Mouse (Mus musculus): ENCODE results near the gene Gm1140.
"Not testable (repeated sequence)": the region's sequence is repeated elsewhere in the genome, so short reads cannot be mapped to it uniquely, and the experiment has no call there.

The Gm1140 gene

GRCm38 (mm10) chrX:67693462-67693861 is at the start of gene Gm1140:
Gene Gm1140, minus strand, starts transcription at chrX:67693562.
- DNase-seq, result not testable (repeated sequence)

GRCm38 (mm10) chrX:67695398-67695797 is 2.0 kb upstream of the Gm1140 start, which contains the start of gene Gm14692:
Gene Gm14692, plus strand, starts transcription at chrX:67695698.
- DNase-seq, result not testable (repeated sequence)

Data from cerebellum, adult 8-10 months (tissue).